Mouse (Mus musculus) brain, adult 2 months (tissue): ENCODE data around the gene Gm9833.
A peak's percentile ranks its signal among the peaks of the same experiment; 100 is the strongest.
"Not testable (repeated sequence)": the region's sequence is repeated elsewhere in the genome, so short reads cannot be mapped to it uniquely, and the experiment has no call there.

Experiments used
- DNase-seq: peaks from one replicate; pipeline ENCODE4 v3.0.0; 2011; ENCODE audit warnings: low read depth, low spot score

Gm9833 gene

GRCm38 (mm10) chr3:10087994-10088393 is at the start of gene Gm9833:
TSS of gene Gm9833 (plus strand) at chr3:10088110.
- DNase-seq, result not testable (repeated sequence)

DNA sequence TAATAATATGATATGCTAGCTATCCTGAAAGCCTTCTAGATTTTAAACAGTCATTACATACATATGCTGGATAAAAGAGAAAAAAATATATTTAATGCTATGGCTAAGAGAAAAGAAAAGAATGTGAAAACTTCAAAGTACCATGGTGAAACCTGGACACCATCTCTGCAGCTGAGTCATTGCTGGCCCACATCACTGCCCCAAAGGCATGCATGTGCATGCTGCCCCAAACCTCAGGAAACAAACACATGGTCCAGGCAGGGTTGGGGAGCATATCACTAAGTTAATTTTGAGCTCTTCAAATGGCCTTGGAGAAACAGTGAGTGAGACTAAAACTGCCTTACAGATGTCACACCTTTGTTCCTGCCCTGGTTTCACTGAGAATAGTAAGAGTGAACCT is 17.8 kb upstream of the Gm9833 start:
- peak; percentile 7 for DNase-seq

- no peak for DNase-seq
Measured at GRCm38 (mm10) chr3:10075826-10076225, 12.1 kb upstream of the Gm9833 start.

DNA sequence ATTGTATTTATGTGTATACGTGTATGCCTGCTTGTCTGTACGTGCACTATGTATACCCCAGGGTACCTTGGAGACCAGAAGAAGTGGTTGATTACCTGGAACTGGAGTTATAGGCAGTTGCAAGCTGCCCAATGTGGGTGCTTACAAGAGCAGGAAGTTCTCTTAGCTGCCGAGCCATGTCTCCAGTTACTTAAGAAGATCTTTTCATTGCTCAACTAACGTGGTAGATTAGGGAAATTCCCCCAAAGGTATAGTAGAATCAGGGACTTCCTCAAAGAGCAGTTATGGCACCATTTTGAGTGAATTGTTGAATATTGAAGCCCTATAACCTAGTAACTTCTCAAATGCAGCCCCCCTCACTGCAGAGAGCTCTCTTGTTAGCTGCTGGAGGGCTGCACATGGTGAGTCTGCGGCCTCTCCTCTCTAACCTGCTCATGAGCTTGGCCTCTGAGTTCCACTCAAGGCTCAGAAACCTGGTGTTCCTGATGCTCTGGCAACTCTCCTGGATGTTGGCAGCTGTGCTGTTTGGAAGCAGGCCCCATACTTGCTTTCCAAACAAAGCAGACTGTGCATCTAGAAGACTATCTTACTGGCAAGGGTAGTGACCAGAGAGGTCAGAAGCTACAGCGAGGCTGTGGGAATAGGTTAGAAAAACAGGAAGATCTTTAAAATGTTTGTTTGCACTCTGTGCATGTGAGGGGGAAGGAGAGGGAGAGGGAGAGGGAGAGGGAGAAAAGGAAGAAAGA is 10.6 kb upstream of the Gm9833 start:
- DNase-seq, result peak; percentile 6

DNA sequence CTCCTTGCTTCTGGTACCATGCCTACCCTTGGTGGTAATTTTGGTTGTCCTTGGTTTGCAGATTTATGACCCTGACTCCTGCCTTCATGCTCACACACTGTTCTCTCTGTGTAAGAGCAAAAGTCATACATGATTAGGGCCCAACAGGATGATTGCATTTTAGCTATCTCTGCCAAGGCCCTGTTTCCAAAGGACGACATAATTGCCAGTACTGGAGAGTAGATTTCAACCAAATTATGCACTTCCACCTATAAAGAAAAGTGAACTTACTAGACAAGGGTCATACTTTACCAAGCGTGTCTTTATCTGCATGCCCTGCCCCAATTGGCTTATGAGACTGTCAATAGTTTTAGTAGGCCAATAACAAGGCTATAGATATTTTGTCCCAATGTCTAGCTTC is 9.8 kb upstream of the Gm9833 start:
- no peak for DNase-seq

DNA sequence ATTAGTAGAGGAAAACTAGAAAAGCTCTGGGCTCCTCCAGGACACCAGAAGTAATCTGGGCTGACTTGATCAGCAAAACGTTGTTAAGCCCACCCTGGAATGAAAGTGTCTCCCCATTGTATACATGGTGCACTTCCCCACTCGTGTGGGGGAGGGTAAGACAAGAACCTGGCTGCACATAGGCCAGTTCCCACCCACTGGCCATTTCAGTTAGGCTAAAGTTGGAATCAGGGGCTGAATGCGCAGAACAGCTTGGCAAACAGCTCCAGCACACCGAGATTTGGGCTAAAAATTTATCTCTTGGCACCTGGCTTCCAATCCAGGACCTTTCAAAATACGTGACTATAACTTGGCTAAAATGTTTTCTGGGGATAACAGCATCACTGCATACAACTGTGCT is 6.6 kb upstream of the Gm9833 start:
- no peak for DNase-seq

DNA sequence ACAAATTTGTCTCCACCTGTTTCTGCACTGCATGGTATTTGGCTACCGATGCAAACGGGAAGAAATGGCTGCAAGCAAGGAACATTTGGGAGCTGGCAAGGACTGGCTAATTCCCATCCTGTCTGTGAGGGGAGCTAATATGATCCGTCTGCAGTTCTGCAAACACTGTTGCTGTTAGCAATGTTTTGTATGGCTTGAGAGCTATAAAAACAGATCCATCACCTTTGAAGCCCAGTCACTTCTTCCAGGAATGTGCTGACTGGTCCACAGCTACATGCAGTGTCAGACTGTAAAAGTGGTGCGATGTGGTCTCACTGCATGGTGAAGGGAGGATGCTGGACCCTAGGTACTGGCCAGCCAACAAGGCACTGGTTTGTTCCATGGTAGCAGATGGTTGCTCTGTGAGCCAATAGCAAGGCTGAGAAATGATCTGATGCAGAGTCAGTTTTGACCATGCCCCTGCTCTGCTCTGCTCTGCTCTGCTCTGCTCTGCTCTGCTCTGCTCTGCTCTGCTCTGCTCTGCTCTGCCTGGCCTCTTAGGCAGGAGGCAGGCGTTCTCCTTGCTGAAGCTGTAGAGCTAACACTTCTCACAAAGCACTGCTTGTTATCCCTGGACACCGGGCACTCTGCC is 5.9 kb upstream of the Gm9833 start:
- DNase-seq, result peak; percentile 75

- DNase-seq, result no peak
Measured at GRCm38 (mm10) chr3:10082545-10083062, 5.3 kb upstream of the Gm9833 start.

DNA sequence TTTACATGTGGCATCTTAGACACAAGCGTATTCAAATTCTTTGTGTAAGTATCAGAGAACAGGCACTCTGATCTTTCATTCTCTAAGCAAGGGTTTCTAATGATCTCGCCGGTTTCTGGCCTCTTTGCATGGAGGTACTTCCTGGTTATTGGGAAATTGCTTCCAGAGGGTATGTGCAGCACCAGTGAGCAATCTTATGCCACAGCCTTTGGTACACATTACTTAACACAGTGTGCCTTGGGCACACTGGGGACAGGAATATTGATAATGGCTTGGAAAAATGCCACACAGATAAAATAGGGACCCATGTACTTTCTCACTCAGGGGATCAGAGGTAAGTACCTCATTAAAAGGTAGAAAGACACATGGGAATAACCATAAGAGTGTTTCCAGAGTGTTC is 3.8 kb upstream of the Gm9833 start:
- DNase-seq, result no peak

GRCm38 (mm10) chr3:10085396-10086119 is 2.4 kb upstream of the Gm9833 start:
- DNase-seq, result no peak

DNA sequence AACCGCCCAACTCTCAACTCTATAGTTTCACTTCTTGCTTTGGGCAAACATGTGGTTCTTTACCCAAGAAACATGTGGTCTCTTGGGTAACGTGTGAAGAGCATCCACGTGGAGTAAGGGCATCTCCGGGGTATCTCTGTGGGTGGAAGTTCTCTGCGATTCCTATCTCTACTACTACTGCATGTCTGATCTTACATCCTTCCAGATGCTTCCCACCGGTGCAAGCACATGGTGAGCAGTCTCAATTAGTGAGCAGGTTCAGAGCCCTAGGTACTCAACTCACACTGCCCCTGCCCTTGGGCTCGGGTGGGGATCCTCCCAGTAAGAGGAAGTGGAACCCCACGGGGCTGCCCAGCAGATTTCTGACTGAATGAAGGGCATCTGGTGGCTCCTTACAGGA is 399 bp upstream of the Gm9833 start:
- DNase-seq, result no peak

DNA sequence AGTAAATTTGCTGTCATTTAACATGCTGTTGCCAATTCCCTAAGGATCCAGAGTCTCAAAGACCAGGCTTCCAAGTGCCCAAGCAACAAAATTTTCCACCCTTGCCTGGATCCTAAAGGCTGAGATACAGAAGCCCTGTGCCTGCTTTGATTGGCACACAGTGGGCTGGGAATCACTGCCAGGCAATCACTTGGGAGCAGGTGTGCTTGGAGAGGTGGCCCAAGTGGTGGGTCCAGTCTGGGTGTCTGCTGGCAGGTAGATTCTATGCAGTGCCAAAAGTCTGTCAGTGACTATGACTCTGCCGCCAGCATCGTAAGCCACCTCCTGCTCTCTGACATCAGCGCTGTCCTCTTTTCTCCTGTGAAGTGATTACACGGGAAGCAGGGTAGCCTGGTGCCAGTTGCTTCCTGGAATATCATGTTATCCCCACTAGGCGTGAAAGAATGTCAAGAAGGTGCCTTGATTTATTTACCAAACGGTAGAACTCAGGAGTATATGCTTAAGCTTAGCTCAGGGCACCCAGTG is 3.8 kb downstream of the Gm9833 start:
- peak; percentile 9 for DNase-seq

DNA sequence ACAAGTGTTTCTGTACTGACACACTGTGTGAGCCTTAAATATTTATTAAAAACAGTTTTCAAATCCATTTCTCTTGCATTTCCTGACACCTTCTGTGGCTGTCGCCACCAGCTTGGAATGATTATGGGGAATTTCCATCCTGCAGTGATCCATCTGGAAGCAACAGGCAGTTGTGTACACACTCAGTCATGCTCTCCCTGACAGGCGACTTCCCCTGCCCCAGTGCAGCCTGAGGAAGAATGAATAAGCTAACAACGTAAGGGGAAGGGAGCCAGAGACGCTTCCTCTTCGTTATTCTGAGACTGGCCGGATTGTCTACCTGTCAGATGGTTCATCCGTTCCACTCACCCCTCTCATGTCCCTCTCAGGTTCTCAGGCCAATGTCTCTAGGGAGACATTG is 4.6 kb downstream of the Gm9833 start:
- DNase-seq, result no peak

DNA sequence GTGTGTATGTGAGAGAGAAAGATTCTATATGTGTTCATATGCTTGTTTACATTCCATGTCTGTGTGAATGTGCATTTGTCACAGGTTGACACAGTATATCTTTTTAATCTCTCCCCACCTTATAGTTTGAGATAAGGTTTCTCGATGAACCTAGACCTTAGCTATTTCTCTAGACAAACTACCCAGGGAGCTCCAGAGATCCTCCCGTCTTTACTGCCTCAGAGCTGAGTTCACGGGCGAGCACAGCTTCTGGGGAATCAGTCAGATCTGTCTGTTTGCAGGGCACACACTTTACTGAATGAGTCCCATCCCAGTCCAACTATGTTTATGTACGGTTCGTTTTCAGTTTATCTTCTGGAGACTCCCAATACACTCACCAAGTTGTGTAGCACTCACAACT is 5.0 kb downstream of the Gm9833 start:
- no peak for DNase-seq

DNA sequence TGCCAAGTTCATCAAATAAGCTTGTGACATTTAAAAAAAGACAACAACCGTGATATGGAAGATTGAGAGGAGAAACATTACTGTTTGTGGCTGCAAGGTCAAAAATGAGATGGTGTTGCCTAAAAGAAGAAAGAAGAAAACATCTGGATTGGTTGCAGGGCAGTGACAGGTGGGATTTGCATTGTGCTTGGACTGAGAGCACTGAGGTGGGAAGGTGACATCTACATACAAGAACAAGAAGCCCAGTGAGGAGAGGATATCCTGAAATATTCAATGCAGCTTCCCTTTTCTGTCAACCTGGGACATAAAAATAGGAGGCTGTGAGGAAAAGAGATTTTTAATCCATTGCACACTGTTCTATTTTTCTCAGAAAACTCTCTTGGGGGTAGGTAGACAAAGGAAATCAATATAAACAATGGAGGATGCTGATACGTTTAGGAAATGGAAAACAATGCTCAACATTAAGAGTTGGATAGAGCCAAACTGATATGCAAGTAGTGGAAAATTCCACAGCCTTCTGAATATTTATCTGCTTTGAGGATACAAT is 7.2 kb downstream of the Gm9833 start:
- no peak for DNase-seq

GRCm38 (mm10) chr3:10099756-10100155 is 11.8 kb downstream of the Gm9833 start:
- no peak for DNase-seq

- no peak for DNase-seq
Measured at GRCm38 (mm10) chr3:10111570-10111969, 23.7 kb downstream of the Gm9833 start.

DNA sequence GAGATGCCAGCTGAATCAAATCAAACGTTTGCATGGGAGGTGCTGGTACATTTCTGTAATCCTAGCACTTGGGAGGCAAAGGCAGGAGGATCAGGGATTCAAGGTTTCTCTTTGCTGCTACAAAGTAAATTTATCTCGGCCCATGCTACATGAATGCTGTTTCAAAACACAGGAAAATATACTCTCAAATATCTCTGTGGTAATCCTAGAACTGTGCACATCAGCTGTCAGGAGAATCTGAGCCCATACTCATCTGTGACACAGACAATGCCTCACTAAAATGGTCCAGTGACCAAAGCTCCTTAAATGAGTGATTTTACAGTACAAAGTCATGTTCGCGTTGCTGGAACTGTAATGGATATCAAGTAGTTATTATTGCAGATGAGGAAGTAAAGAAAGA is 24.3 kb downstream of the Gm9833 start:
- no peak for DNase-seq

DNA sequence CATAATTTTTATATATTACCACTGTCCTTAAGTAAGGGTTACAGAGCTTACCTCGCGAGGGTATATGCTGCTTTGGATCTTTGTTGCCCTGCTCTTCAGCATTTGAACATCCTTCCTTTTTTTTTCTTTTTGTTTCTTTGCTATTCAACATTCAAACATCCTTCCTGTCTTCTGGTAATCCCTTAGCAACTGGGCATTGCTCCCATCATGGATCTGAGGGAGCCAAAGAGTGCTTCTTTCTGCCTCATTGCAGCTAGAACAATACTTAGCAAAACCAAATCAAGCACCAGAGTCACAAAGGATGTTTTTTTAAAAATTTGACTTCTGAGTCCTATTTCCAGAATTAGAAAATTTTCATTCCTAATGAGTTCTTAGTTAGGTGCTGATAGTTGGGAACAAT is 24.8 kb downstream of the Gm9833 start:
- DNase-seq, result no peak

DNA sequence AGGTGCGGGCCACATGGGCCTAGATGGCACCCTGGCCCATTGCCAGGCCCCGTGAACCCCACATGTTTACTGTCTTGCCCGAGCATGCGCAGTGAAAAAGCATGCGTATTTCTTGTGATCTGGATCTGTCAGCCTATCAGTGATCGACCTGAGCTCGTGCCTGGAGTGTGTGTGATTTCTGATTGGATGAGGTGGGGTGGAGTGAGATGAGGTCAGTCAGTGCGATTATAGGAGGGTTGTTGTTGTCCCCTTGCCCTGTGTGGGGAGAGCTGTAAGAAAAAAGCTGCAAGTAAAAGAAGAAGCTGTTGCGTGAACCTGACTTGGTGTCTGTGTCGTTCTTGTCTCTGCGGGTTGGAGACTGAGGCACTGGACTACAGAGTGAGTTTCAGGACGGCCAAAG is 28.6 kb downstream of the Gm9833 start:
- DNase-seq, result no peak

GRCm38 (mm10) chr3:10121232-10121631 is 33.3 kb downstream of the Gm9833 start:
- no peak for DNase-seq
